Mouse (Mus musculus) erythroblast, embryonic 14.5 days (primary cell): ENCODE results near the gene Hs6st1.

ENCODE experiments used
- GATA1 ChIP-seq: IDR thresholded peaks from 2 replicates; pipeline ENCODE4 v1.6.1; 2012; ENCODE audit warnings: low read length, inconsistent platforms, mixed read lengths
- TAL1 ChIP-seq: IDR thresholded peaks from 3 replicates; pipeline ENCODE4 v1.6.1; 2012; ENCODE audit warnings: low read length, inconsistent platforms, mixed read lengths

DNA sequence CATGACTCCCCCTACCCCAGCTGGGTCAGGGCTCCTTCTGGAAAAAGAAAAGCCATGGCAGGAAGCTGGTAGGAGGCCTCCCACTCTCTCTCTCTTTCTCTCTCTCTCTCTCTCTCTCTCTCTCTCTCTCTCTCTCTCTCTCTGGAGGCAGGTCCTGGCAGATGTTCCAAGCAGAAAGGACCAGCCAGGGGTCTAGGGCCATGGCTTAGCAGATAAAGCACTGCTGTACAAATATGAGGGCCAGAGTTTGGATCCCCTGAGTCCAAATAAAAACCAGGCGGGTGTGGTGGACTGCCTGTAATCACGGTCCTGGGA lies 4.6 kb upstream of the Hs6st1 start:
- TF ChIP-seq GATA1 (no peak), TAL1 (no peak)
